Mouse (Mus musculus): ENCODE results near the gene Gm17267.
"Not testable (repeated sequence)": the region's sequence is repeated elsewhere in the genome, so short reads cannot be mapped to it uniquely, and the experiment has no call there.

The Gm17267 gene

DNA sequence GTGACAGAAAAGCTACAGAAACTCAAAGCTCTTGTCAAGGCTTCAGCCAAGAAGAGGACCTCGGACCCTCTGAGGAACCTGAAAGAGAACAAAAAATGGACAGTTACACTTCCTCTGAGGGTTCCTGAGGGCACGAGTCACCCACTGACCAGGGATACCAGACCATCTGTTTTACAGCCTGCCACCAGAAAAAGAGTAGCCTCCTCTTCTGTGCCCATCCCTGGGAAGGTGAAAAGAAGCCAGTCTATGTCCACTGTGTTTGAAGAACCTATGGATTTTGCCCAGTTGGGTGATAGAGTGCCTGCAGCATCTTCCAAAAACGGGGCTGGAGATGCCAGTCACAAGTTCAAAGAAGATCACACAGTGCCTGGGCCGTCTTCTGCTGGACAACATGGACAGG is at the start of gene Gm17267:
Gene Gm17267, plus strand, starts transcription at position 301 of the 400 bp plus-strand sequence.
- in situ Hi-C loops (cut with MboI; ENCODE audit: unreplicated experiment in 2 of 2) = not testable (repeated sequence)
